Mouse (Mus musculus) heart, adult 2 months (tissue): Measurements from ENCODE around the gene Bank1.

Source experiments
- CTCF ChIP-seq: fragments of 200-600 bp; IDR thresholded peaks from 2 replicates; pipeline ENCODE4 v1.8.1; 2022; ENCODE audit warnings: antibody characterized with exemption, mild to moderate bottlenecking, moderate library complexity
- EP300 ChIP-seq: fragments of 200-500 bp; IDR thresholded peaks from 2 replicates; pipeline ENCODE4 v1.6.1; 2011; ENCODE audit warnings: low read depth, low read length, control low read depth; ENCODE audit not compliant: insufficient read depth
- POLR2A ChIP-seq: fragments of 200-500 bp; IDR thresholded peaks from 2 replicates; pipeline ENCODE4 v1.6.1; 2011; ENCODE audit warnings: mild to moderate bottlenecking, low read depth, low read length, control low read depth; ENCODE audit not compliant: insufficient read depth

GRCm38 (mm10) chr3:136050635-136051034 lies 275.2 kb downstream of the Bank1 start:
- no peak for TF ChIP-seq POLR2A
- no peak for TF ChIP-seq EP300
- no peak for TF ChIP-seq CTCF
